Mouse (Mus musculus) hindbrain, embryonic 16.5 days (tissue): ENCODE data around the gene Ankrd6. TPM values are rescaled to one million over a fixed set of nuclear protein-coding genes. Genes with fewer than 3 reads are reported as not detected.

Experiments
- ATAC-seq: fragments of 200-750 bp; cut with Nextera tagmentation; 2 replicates; pipeline ENCODE4 v1.8.0; 2017; ENCODE audit warnings: moderate TSS enrichment, moderate library complexity
- H3K27ac ChIP-seq: fragments of 300-500 bp; sonication (generic); 2 replicates; pipeline ENCODE4 v1.5.1; 2014; ENCODE audit warnings: low read depth, mild to moderate bottlenecking, control low read depth, low read length, moderate library complexity
- H3K27me3 ChIP-seq: fragments of 300-500 bp; sonication (generic); replicated peaks from 2 replicates; pipeline ENCODE4 v1.6.1; 2014; ENCODE audit warnings: low read length; ENCODE audit not compliant: control insufficient read depth, insufficient read depth
- H3K36me3 ChIP-seq: fragments of 300-500 bp; sonication (generic); 2 replicates; pipeline ENCODE4 v1.6.1; 2014; ENCODE audit warnings: mild to moderate bottlenecking, low read length, moderate library complexity, mixed read lengths; ENCODE audit not compliant: control insufficient read depth, insufficient read depth
- H3K4me1 ChIP-seq: fragments of 300-500 bp; sonication (generic); 2 replicates; pipeline ENCODE4 v1.6.1; 2014; ENCODE audit warnings: low read depth, low read length; ENCODE audit not compliant: control insufficient read depth, insufficient read depth
- H3K4me2 ChIP-seq: fragments of 300-500 bp; sonication (generic); 2 replicates; pipeline ENCODE4 v1.6.1; 2014; ENCODE audit warnings: mild to moderate bottlenecking, low read length, control low read depth, moderate library complexity
- H3K4me3 ChIP-seq: fragments of 300-500 bp; sonication (generic); 2 replicates; pipeline ENCODE4 v1.5.1; 2014; ENCODE audit warnings: mild to moderate bottlenecking, low read length, control low read depth, moderate library complexity
- H3K9ac ChIP-seq: fragments of 300-500 bp; sonication (generic); 2 replicates; pipeline ENCODE4 v1.6.1; 2014; ENCODE audit warnings: low read depth, mild to moderate bottlenecking, control low read depth, low read length, moderate library complexity
- H3K9me3 ChIP-seq: fragments of 300-500 bp; sonication (generic); 2 replicates; pipeline ENCODE4 v1.6.1; 2014; ENCODE audit warnings: mild to moderate bottlenecking, low read length, moderate library complexity; ENCODE audit not compliant: control insufficient read depth
- WGBS: fragments of 180-500 bp; shearing (Covaris S2); extraction: QIAGEN DNeasy Blood & Tissue Kit; methylation state at CpG from one replicate; pipeline ENCODE4 v1.1.7; 2014; 5-methylcytosine and 5-hydroxymethylcytosine counted together
- polyA plus RNA-seq: library from polyadenylated mRNA; unstranded; fragments of >200 nt; fragmentation: Nextera tagmentation; extraction: Ambion mirVana; gene quantifications from 2 replicates; pipeline ENCODE4 v1.2.1, GENCODE M21; 2015

Ankrd6 gene
- polyA plus RNA-seq, 1 experiment from 2014 or later: 22.2 TPM

- WGBS: 31% methylated on average over 2 of the region's 2 CpGs
- H3K27ac ChIP-seq: no peak overlapping the region
- H3K4me1 ChIP-seq: peaks cover 4% of the 10 kb centered on the region
- no peaks in the 10 kb centered on the region for H3K9me3 ChIP-seq
- no peak overlapping the region for H3K9ac ChIP-seq
- H3K4me2 ChIP-seq: no peak overlapping the region
- H3K4me3 ChIP-seq: no peak overlapping the region
- H3K27me3 ChIP-seq: no peaks in the 10 kb centered on the region
- no peaks in the 10 kb centered on the region for H3K36me3 ChIP-seq
- ATAC-seq: no peak
These were observed 5.8 kb upstream of the Ankrd6 start for GRCm38 (mm10) chr4:32956423-32956822.

- Histone ChIP-seq H3K4me1 (peaks cover 8% of the 10 kb centered on the region), H3K27me3 (no peaks in the 10 kb centered on the region), H3K4me2 (peak overlapping the region; percentile 97; the same call in 1 of the 2 replicates), H3K36me3 (no peaks in the 10 kb centered on the region), H3K27ac (no peak overlapping the region), H3K4me3 (no peak overlapping the region), H3K9me3 (no peaks in the 10 kb centered on the region), H3K9ac (no peak overlapping the region)
- ATAC-seq: no peak
- 13% methylated on average over 7 of the region's 7 CpGs for WGBS
These were observed 2.0 kb upstream of the Ankrd6 start for GRCm38 (mm10) chr4:32952681-32953080.

- no peaks in the 10 kb centered on the region for H3K9me3 ChIP-seq
- peak overlapping the region; percentile 78 for H3K4me3 ChIP-seq
- H3K27ac ChIP-seq: no peak overlapping the region
- H3K27me3 ChIP-seq: no peaks in the 10 kb centered on the region
- ATAC-seq: peak; percentile 73
- WGBS: 7% methylated on average over 34 of the region's 34 CpGs
- H3K4me2 ChIP-seq: peak overlapping the region; percentile 97
- H3K9ac ChIP-seq: peak overlapping the region; percentile 80
- H3K4me1 ChIP-seq: peaks cover 8% of the 10 kb centered on the region
- no peaks in the 10 kb centered on the region for H3K36me3 ChIP-seq
These were observed 647 bp upstream of the Ankrd6 start for GRCm38 (mm10) chr4:32951035-32951940.

GRCm38 (mm10) chr4:32948696-32949095, 1.9 kb downstream of the Ankrd6 start:
- WGBS: 45% methylated on average over 10 of the region's 10 CpGs
- H3K27me3 ChIP-seq: no peaks in the 10 kb centered on the region
- no peaks in the 10 kb centered on the region for H3K36me3 ChIP-seq
- H3K9ac ChIP-seq: no peak overlapping the region
- H3K4me1 ChIP-seq: peaks cover 8% of the 10 kb centered on the region
- H3K4me3 ChIP-seq: no peak overlapping the region
- H3K4me2 ChIP-seq: peak overlapping the region; percentile 10; the same call in 1 of the 2 replicates
- ATAC-seq: no peak
- no peaks in the 10 kb centered on the region for H3K9me3 ChIP-seq
- no peak overlapping the region for H3K27ac ChIP-seq

- Histone ChIP-seq H3K27ac (no peak overlapping the region), H3K4me1 (peaks cover 8% of the 10 kb centered on the region), H3K4me2 (no peak overlapping the region), H3K4me3 (no peak overlapping the region), H3K9me3 (no peaks in the 10 kb centered on the region), H3K9ac (no peak overlapping the region), H3K36me3 (no peaks in the 10 kb centered on the region), H3K27me3 (no peaks in the 10 kb centered on the region)
- 21% methylated on average over 4 of the region's 4 CpGs for WGBS
- ATAC-seq: peak; percentile 9; the same call in 1 of the 2 replicates
These were observed 3.0 kb downstream of the Ankrd6 start for GRCm38 (mm10) chr4:32947631-32948030.

- no peak overlapping the region for H3K27ac ChIP-seq
- H3K9ac ChIP-seq: no peak overlapping the region
- no peak overlapping the region for H3K4me3 ChIP-seq
- no peak for ATAC-seq
- H3K4me2 ChIP-seq: no peak overlapping the region
- H3K27me3 ChIP-seq: no peaks in the 10 kb centered on the region
- H3K36me3 ChIP-seq: no peaks in the 10 kb centered on the region
- H3K4me1 ChIP-seq: no peaks in the 10 kb centered on the region
- no peaks in the 10 kb centered on the region for H3K9me3 ChIP-seq
- 47% methylated on average over 4 of the region's 4 CpGs for WGBS
These were observed 9.7 kb downstream of the Ankrd6 start for GRCm38 (mm10) chr4:32940984-32941383.

- Histone ChIP-seq H3K36me3 (no peaks in the 10 kb centered on the region), H3K4me2 (no peak overlapping the region), H3K27ac (no peak overlapping the region), H3K4me3 (no peak overlapping the region), H3K4me1 (no peaks in the 10 kb centered on the region), H3K27me3 (no peaks in the 10 kb centered on the region), H3K9ac (no peak overlapping the region), H3K9me3 (no peaks in the 10 kb centered on the region)
- 44% methylated on average over 5 of the region's 5 CpGs for WGBS
- no peak for ATAC-seq
These were observed 10.7 kb downstream of the Ankrd6 start for GRCm38 (mm10) chr4:32939964-32940363.

- Histone ChIP-seq H3K9ac (no peak overlapping the region), H3K27ac (no peak overlapping the region), H3K36me3 (no peaks in the 10 kb centered on the region), H3K9me3 (no peaks in the 10 kb centered on the region), H3K4me2 (no peak overlapping the region), H3K27me3 (no peaks in the 10 kb centered on the region), H3K4me1 (no peaks in the 10 kb centered on the region), H3K4me3 (no peak overlapping the region)
- ATAC-seq: 0 out of 2 replicates have a peak, but pooled peaks have one; percentile 37
- WGBS: 36% methylated on average over 4 of the region's 4 CpGs
These were observed 11.1 kb downstream of the Ankrd6 start for GRCm38 (mm10) chr4:32939521-32939920.

GRCm38 (mm10) chr4:32936762-32937341, 13.8 kb downstream of the Ankrd6 start:
- no peaks in the 10 kb centered on the region for H3K9me3 ChIP-seq
- no peaks in the 10 kb centered on the region for H3K36me3 ChIP-seq
- no peaks in the 10 kb centered on the region for H3K27me3 ChIP-seq
- H3K9ac ChIP-seq: no peak overlapping the region
- H3K27ac ChIP-seq: no peak overlapping the region
- H3K4me3 ChIP-seq: no peak overlapping the region
- H3K4me1 ChIP-seq: no peaks in the 10 kb centered on the region
- no peak overlapping the region for H3K4me2 ChIP-seq
- ATAC-seq: no peak
- WGBS: 47% methylated on average over 9 of the region's 9 CpGs
